Mouse (Mus musculus) urinary bladder, postnatal 36 days (tissue): ENCODE data around the gene Hoxd9.

Experiments
- DNase-seq, 2 experiments: peaks; one replicate each; pipeline ENCODE4 v3.0.0; 2022; ENCODE audit warnings: low spot score in 2 of 2, mixed read lengths in 1 of 2

Hoxd9 gene

DNA sequence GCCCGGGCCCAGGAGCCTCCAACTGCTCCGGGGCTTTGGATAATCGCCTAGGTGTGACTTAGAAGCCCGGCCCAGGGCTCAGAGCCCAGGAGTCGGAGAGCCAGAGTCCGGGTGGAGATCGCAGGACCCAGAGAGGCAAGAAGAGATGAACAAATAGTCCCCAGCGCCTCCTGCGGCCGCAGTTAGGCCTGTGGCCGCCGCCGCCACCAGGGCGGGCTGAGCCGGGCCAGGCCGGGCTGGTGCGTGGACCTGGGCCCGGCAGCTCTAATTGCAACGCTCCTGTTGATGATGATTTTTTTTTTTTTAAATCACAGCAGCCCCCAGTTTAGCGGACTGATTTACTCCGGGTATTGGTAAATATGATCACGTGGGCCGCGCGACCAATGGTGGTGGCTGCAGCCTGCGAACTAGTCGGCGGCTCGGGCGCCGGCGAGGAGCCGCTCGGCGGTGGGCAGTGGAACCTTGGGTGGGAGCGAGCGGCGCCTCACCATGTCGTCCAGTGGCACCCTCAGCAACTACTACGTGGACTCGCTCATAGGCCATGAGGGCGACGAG, at the start of gene Hoxd9:
Gene Hoxd9 (plus strand): TSS at position 161 of the 555 bp plus-strand sequence.
- peak; percentile 75 to 79 for DNase-seq

DNA sequence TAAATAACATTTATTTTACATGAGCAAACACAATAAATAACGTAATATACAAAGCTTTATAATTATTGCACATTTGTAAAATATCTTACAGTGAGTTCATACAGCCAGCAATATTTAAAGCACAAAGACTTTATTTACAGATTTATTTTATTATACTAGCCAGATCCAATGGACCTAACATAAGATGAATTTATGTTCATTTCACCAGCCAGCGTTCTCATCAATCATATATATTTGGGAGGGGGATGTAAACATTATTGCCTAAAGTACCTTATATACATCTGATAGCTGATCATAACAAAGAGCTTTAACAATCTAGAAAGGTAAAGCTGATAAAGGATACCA, 44.6 kb upstream of the Hoxd9 start:
- DNase-seq = no peak

DNA sequence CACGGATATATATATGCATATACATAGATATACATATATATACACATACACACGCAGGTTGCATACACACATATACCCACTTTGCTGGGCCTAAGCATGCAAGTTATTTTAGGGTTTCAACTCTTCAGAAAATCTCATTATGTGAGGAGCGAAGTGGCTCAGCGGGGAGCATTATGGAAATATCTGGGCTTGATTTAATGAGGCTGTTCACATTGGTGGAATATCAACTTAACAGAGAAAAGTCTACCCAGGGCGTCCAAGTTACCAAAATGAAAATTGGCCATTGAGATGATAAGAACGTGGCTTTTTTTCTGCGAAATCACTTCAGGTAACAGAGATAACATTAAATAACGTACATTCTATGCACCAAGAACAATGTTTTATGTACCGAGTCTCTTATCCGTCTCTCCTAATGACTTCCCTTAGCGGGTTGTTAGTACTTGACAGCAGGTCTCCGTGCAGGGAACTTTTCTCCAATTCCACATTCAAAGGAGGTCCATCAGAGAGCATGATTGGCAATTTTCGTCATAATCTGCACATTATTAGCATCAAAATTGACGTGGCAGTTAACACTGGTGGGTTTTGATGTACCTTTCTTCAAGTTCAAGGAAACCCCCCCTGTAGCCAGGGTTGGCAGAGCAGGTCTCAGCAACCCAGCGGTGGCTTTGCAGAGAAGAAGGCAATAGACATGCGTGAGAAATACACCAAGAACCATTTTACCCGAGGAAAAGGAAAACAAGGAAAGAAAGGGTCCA, 43.6 kb upstream of the Hoxd9 start:
- DNase-seq = no peak

DNA sequence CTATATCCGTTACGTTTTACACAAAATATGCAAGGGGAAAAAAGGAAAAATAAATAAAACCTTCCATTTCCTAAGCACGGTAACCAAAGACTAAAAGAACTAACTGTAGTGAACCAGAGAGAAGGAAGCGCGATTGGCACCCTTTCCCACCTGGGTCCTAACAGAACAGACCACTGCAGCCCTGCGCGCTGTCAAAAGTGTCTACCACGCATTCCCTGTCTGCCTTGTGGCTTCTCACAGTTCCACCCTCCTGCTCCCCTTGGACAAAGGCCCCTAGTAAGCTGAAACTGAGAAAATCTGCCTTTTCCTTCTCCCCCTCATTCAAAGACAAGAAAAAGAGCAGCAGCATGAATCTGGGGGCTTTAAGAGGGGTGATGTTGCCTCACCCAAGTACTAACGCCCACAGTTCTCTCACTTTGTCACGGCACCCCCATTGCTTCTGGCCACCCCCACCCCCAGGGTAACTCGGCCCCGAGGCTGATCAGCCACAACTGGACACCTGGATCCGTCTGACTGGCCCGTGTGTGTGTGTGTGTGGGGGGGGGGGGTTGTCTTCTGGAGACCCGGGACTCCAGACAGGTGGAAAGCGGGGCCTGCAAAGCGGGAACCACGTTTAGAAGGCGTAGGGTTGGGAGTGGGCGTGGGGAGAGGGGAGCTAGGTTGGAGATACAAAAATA, 42.6 kb upstream of the Hoxd9 start:
- DNase-seq = no peak

DNA sequence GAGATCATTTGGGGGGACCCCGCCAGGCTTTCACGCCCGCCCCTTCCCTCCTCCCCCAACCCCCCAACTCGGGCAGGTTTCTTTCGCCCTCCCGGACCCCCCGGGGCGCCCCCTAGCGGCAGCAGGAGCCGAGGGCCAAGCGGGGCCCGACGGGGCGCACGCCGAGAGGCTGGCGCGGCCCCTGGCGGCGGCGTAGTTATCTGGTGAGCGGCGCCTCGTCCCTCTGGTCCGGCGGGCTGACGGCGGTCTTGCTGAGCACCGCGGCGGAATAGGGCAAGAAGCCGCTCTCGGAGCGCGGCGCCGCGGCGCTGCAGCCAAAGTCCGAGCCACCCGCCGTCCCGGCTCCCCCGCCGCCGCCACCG, 42.1 kb upstream of the Hoxd9 start:
- DNase-seq = no peak

DNA sequence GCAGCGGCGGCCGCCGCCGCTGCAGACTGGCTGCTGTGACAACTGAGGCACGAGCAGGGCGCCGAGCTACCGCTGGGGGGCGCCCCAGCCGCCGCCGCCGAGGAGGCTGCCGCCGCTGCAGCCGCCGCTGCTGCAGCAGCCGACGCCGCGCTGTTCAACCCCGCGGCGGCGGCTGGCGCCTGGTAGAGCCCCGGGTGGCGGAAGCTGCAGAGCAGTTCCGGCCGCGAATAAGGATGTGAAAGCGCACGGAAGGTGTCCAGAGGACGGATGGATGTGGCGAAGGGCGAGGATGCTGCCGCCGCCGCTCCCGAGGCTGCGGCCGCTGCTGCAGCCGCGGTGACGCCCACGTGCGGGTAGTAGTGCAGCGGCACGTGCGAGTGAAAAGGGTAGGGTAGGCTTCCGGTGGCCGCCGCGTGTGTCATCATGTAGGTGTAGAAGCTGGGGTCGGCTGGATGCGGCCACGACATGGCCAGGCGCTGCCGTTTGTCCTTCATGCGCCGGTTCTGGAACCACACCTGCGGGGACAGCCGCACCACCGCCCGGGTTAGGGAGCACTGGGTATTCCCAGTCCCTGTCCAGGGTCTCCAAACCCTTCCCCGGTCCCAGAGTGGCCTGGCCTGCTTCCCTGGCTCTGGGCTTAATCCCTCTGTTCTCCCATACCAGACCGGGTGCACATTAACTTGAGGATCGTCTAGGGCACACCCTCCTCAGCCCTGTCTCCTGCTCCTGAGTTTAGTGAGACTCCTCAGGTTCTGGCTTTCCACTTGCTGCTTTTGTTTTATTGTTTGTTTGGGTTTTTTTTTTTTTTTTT, 41.5 kb upstream of the Hoxd9 start:
- no peak for DNase-seq

DNA sequence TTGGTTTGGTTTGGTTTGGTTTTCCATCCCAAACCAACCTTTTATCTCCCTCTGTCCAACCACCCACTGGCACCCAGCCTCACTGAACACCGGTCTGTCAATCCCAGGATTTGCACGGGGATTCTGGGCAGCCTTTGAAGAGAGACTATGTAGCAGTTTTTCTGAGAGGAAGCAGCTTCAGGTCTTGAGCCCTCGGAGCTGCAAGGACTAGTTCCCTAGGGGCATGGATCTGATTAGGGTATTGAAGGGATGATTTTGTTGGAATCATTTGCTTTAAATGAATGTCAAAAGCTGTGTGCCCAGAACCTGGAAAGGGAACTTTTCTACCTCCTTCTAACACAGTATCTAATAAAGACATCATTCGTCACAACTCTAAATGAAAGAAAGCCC, 40.9 kb upstream of the Hoxd9 start:
- DNase-seq = no peak

DNA sequence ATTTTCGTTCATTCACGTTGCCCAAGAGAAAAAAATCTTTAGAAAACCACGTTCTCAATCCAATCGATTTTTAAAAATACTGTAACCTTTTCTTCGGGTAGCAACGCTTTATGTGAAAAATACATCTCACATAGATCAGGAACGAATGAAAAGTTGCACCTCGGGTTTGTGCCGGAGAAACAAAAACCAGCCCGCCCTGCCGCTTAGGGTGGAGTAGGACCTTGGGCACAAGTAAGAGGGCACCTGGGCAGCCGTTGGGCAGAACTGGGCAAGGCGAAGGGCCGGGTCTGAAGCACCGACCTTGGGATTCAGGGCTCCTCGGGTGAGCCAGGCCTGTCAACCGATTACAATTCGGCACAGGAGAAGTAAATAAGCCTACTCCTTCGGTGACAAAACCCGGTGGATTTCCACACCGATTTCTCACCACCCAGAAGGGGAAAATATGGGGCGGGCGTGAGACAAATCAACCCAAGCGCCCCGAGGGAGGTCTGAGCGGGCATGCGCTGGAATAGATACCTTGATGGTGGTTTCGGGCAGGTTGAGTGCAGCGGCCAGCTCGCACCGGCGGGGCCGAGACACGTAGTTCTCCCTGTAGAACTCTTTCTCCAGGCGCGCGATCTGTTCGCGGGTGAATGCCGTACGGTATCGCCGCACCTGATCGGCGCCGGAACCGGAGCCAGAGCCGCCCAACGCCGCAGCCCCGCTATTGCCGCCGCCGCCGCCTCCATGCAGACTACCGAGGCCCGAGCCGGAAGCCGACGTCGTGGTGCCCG, 40.1 kb upstream of the Hoxd9 start:
- DNase-seq = no peak

DNA sequence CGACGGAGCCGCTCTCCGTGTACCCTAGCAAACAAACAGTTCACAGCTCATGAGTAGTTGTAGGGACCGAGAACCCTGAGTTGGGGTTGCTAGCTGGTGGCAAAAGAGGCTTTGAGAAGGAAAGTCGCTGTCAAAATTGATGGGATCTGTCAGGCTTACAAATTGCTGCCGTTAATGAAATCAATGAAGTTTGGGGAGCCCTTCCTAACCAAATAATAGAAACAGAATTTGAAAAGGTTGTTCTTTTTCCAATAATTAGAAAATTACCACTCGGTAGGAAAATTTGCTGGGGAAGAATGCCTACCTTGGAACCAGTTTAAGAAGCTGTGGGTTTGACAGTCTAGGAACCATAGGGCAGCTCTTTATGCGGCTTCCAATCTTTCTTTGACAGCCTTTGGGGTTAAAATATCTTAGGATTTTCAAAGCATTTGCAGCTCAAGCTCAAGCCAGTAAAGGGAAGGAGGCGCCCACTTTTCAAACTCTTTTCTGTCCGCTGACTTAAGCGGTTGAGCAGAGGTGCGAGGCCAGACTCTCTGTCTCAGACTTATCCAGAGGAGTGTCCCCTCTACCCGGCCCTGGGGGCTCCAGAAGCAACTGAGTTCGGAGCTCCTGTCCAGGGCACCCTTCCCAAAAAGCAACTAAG, 39.4 kb upstream of the Hoxd9 start:
- no peak for DNase-seq

DNA sequence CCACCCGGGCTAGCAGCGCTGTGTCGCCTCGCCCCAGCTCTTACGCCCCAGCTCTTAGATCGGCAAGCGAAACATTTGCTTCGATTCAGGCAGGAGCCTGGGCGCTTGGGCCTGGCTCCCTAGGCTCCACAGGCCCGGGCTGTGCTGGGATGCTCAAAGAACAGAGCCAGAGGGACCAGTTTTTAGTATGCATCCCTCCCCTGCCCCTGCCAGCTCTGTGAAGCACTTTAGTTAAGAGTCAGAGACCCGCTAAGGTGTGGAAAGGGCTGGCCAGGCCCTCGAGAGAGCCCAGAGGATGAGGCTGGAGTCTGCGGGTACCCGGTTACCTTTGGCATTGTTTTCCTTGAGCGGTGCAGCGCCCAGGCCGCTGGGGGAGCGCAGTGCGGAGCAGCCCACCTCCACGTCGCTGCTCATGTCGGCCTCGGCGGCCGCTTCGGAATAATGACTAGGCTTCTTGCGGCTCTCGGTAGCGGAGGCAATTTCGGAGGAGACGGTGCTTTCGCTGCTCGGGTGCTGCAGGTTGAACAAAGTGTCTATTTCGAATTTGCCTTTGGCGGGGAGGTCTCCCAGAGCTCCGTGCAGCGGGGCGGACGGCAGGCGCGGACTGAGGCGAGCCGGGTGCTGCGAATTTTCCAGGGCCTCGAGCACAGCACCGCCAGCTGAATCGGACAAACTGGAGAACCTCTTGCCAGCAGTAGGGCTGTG, 38.7 kb upstream of the Hoxd9 start:
- DNase-seq = no peak

DNA sequence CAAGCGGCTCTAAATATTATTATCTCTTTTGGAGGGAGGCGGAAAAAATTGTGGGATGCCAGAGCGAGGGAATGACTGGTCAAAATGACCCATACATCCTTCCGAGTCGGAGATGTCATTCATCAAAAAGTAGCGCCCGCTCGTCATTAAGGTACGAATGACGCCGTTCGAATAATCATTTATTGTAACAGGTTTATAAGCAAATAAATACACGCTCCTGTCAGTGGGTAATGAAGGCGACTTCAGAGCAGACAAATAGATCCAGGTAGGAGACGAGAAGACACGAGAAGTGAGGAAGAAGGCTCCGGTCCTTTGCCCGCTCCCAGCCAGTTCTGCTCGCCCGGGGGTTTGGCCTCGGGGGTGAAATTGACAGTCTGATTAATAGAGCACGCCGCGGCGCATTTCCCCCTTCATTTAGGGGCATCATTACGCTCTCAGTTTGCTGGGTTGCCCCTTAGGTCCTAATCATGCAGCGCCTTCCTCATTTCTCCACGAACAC, 38.0 kb upstream of the Hoxd9 start, which contains the start of gene Evx2:
Gene Evx2 (minus strand): TSS at position 51 of the 499 bp plus-strand sequence.
- no peak for DNase-seq

DNA sequence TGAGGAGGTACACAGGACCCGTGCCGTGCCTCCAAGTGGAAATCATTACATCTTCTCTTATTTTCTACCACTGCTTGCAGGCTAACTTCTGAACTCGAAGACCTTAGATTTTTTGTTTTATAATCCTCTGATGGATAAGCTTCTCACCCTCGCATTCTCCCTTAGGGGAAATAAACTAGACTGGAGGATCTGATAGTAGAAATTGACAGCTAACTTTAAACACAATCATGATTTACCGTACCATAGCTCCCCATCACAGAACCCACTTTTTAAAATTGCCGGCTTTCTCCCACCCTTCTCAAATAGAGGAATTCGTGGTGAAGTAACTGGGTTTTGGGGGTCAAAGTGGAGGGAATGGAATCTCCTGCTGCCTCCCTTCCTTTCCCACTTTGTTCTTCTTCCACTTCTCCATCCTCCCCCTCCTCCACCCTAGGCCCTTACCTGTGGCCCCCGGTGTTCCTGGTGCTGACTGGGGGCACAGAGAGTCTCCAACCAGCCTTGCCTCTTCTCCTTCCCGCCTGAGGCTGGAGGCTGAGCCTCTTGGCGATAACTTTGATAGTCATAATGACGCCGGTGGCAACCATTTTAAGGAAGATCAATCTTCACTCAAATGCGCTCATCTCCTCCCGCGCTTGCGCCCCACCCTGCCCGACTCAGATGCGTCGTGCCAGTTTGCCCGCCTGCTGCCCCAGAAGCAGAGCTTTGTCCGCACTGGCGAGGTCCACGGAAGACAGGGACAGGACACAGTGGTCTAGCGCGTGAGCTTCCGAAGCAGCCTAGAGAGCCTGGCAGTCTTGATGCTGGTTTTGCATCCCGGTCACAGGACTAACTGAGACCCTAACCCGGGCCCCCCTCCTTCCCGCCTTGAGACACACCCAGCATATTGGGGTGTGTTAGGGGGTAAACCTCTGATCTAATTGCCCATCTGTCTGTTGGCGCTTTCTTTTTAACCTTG, 36.8 kb upstream of the Hoxd9 start:
- no peak for DNase-seq

DNA sequence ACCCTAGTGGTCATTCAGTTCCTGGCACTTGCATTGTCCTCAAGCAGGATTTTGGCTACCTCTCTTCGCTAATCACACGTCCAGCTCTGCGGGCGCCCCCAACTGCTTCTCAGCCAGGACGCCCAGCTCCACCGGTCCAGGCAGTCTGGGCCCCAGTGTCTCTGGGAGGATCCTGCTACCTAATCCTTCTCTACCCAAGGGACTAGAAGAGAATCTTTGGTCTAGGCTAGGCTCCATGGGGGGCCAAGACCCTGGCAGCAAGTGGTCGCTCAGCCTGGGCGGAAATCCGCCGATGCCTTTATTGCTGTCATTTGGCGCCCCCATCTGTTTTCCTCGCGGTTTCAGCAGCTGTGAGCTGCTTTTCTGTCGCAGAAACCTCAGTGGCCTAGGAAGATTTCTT, 35.8 kb upstream of the Hoxd9 start:
- no peak for DNase-seq

DNA sequence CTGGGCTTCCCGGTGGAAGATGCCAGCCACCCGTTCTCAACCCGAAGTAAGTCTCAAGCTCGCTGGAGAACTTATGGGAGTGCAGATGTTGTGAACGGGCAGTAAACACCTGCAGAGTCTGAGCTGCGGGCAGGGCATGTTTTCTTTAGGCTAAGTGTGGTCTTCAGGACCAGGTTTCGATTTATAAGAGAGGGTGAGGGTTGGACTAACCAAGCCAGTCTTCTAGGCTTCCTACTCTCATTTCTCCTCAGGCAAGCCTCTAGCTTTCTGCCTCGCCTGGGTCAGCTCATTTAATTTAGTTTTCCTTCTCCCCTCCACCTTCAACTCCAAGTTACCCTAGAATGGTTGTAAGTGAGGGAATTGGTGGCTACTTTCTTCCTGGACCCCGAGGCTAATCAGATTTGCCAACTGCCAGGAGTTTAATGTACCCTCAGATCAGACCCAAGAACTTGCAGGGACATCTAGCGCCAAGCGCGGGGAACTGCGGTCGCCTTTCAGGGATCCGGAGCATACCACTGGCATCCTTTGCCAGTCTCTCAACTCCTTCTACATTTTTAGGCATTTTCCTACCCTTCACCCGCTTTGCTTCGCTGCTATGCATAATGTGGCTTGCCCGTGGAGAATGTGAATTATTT, 34.1 kb upstream of the Hoxd9 start:
- DNase-seq = no peak

DNA sequence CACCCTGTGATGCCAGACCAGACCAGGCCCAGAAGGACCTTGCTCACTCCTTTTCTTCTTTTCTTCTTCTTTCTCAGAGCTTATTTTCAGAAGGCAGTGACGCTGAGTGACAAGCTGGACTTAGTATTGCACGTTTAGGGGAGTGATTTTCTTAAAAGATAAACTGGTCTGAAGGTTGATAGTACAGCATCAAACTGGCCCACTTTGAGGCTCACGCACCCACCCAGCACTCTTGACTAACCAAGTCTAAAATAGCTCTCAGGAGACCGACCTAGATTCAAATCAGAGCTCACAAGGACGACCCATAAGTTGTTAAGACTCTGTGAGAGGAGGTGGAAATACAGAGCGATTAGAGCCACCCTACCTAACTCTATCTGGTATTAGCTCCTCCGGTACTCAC, 31.1 kb upstream of the Hoxd9 start:
- no peak for DNase-seq

DNA sequence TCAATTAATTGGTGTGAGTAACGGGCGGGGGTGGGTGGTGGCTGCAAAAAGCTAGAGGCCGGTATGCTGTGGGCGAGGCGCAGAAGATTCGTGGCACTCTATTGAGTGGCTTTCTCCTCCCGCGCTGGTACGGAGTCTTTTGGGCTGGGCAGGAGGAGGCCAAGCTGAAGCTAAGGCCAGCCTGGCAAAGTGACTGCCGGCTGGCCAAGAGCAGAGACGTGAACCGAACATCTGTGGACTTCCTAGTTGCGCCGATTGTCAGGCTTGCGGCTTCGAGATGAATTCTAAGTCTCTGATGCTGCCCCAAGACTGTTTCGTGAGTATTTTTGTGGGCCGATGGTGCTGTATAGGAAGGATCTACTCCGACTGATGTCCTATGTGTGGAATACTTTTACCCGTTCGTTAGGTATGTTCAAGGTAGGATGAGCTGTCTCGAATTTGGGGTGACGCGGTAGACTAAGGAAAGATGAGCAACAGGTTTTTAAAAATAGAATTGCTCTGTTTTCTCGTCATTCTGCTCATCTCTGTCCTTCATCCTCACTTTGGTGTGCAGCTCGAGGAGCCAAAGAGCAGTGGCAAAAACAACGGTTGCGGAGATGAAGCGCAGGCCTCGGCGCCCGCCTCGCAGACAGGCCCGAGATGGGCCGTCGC, 30.2 kb upstream of the Hoxd9 start:
- DNase-seq = no peak

DNA sequence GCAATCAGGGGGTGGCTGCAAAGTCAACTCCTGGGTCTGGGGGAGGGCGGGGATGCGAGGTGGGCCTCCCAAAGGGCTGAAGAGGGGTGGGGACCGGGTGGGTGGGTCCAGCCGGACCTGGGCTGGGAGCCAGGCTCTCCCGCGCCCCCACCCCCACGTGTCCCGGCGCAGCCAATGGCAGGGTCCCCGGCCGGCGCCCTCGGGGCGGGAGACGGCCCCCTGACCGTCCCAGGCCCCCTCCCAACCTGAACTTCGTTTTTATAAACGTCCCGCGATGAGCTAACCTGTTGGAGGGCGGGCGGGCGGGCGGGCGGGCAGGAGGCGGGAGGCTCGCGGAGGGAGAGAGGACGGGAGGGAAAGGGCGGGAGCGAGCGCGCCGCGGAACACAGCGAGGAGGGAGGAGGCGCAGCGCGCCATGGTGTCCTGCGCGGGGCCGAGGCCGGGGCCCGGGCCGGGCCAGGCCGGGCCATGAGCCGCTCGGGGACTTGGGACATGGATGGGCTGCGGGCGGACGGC, 29.6 kb upstream of the Hoxd9 start, which contains the start of gene Hoxd13:
Gene Hoxd13 (plus strand): TSS at position 469 of the 516 bp plus-strand sequence.
- no peak for DNase-seq
